Mouse (Mus musculus): Measurements from ENCODE around the gene Tssk6. TPM values are rescaled to one million over a fixed set of nuclear protein-coding genes. Genes with fewer than 3 reads are reported as not detected.

Tssk6 gene
- polyA plus RNA-seq, 1 experiment from 2014 or later: 2.5 TPM

DNA sequence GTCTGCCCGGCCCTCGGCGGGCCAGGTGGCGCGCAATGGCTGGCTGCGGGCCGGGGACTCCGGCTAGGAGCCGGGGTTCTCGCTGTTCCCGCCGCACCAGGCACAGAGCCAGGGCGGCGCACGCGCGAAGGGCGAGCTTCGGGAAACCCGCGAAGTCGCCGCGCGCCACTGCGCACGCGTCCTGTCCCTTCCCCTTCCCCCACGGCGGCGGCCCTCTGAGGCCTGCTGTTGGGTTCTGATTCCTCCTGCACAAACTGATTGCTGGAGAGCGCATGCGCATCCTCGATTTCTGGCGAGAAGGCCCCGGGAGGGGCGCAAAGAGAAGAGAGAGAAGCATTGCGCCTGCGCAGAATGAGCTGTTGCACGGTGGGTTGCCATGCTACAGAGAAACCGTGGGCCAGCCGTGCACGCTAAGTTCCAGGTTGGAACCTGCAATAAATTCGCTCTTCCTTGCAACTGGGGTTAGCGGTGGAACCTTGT, 1.1 kb downstream of the Tssk6 start:
- Histone ChIP-seq H3K9ac (ENCODE audit: low read length) (peak overlapping the region; percentile 64), H3K4me2 (ENCODE audit: low read length) (peak overlapping the region; percentile 96), H3K27ac (ENCODE audit: low read depth, low read length) (peak overlapping the region; percentile 85), H3K4me1 (ENCODE audit: control insufficient read depth, insufficient read depth, low read length) (peaks cover 16% of the 10 kb centered on the region), H3K4me3 (ENCODE audit: low read depth, low read length) (peak overlapping the region; percentile 62), H3K36me3 (ENCODE audit: control insufficient read depth, insufficient read depth, low read length) (peaks cover 13% of the 10 kb centered on the region), H3K27me3 (replicated peaks; ENCODE audit: control insufficient read depth, insufficient read depth, low read length) (no peaks in the 10 kb centered on the region), H3K9me3 (replicated peaks; ENCODE audit: control insufficient read depth, low read length) (no peaks in the 10 kb centered on the region)
- WGBS: under 1% methylated on average over 43 of the region's 45 CpGs
- DNase-seq (ENCODE audit: low spot score) (peak; percentile 100), ATAC-seq (peak; percentile 90)

DNA sequence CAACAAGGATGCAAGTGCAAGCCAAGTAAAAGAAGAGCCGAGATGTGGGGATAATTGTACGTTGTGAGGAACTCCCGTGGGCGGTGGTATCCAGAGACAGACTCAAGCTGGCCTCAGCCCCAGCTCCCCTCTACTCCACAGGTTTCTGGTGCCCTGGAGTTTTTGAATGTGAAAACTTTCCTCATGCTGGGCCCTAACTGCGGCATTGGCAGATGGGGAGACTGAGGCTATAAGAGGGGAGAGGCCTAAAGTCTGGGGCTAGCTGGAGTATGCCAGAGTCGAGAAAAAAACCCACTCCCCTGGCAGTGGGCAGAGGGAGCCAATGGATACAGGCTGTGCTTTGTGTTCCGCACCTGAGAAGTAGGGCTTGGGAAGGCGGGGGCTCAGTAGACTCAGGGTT, 2.1 kb downstream of the Tssk6 start:
- peak overlapping the region; percentile 96; the same call in 1 of the 2 replicates for H3K4me2 ChIP-seq (ENCODE audit: low read length)

DNA sequence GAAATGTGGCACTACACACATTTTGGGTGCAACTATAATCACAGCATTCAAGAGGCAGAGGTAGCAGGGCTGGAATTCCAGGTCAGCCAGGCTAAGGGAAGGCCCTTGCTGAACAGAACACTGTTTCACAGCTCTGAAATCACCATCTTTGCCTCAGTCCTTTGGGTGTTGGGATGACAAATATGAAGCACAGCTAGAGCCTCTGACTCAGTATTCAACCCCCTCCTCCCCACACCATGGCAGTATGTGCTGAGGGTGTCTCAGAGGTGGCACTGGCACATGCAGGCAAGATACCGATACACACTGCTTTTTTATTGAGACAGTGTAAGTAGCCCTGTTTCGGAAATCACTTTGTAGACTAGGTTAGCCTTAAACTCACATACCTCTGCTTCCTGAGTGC, 4.3 kb downstream of the Tssk6 start:
- ATAC-seq (no peak), DNase-seq (ENCODE audit: low spot score) (no peak)
- no peak overlapping the region for H3K4me2 ChIP-seq (ENCODE audit: low read length)
- H3K27me3 ChIP-seq (replicated peaks; ENCODE audit: control insufficient read depth, insufficient read depth, low read length): no peaks in the 10 kb centered on the region
- H3K27ac ChIP-seq (ENCODE audit: low read depth, low read length): no peak overlapping the region
- H3K36me3 ChIP-seq (ENCODE audit: control insufficient read depth, insufficient read depth, low read length): peaks cover 37% of the 10 kb centered on the region
- H3K4me3 ChIP-seq (ENCODE audit: low read depth, low read length): no peak overlapping the region
- H3K4me1 ChIP-seq (ENCODE audit: control insufficient read depth, insufficient read depth, low read length): peaks cover 8% of the 10 kb centered on the region
- no peak overlapping the region for H3K9ac ChIP-seq (ENCODE audit: low read length)
- H3K9me3 ChIP-seq (replicated peaks; ENCODE audit: control insufficient read depth, low read length): no peaks in the 10 kb centered on the region
- 93% methylated on average over 2 of the region's 2 CpGs for WGBS

More for the DNA sequence above, 2.1 kb downstream of the Tssk6 start:
- Histone ChIP-seq H3K4me1 (ENCODE audit: control insufficient read depth, insufficient read depth, low read length) (peaks cover 16% of the 10 kb centered on the region), H3K9ac (ENCODE audit: low read length) (no peak overlapping the region), H3K27ac (ENCODE audit: low read depth, low read length) (no peak overlapping the region), H3K4me3 (ENCODE audit: low read depth, low read length) (no peak overlapping the region), H3K36me3 (ENCODE audit: control insufficient read depth, insufficient read depth, low read length) (peaks cover 15% of the 10 kb centered on the region), H3K9me3 (replicated peaks; ENCODE audit: control insufficient read depth, low read length) (no peaks in the 10 kb centered on the region), H3K27me3 (replicated peaks; ENCODE audit: control insufficient read depth, insufficient read depth, low read length) (no peaks in the 10 kb centered on the region)
- ATAC-seq (no peak), DNase-seq (ENCODE audit: low spot score) (no peak)
- 80% methylated on average over 8 of the region's 8 CpGs for WGBS

DNA sequence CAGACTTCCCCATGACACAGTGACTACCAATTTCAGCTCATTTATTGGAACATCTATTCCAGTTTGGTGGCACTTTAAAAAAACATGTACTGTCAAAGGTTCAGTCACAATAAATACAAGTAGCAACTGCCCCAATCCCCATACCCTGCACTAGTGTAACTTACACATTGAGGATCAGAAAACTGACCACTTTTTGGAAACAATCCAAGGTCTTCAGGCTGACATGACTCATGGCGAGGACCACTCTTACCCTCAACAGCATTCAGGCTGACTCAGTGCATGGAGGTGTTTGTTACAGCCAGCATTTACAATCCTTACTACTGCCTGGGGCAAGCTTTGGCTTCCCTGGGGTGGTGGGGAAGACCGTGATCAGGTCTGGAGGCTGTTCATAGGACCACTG, 5.1 kb downstream of the Tssk6 start:
- Histone ChIP-seq H3K9me3 (replicated peaks; ENCODE audit: control insufficient read depth, low read length) (no peaks in the 10 kb centered on the region), H3K4me3 (ENCODE audit: low read depth, low read length) (no peak overlapping the region), H3K27me3 (replicated peaks; ENCODE audit: control insufficient read depth, insufficient read depth, low read length) (no peaks in the 10 kb centered on the region), H3K36me3 (ENCODE audit: control insufficient read depth, insufficient read depth, low read length) (peaks cover 45% of the 10 kb centered on the region), H3K27ac (ENCODE audit: low read depth, low read length) (no peak overlapping the region), H3K4me2 (ENCODE audit: low read length) (no peak overlapping the region), H3K4me1 (ENCODE audit: control insufficient read depth, insufficient read depth, low read length) (peaks cover 4% of the 10 kb centered on the region), H3K9ac (ENCODE audit: low read length) (no peak overlapping the region)
- no peak for DNase-seq (ENCODE audit: low spot score)
- ATAC-seq: no peak
- 89% methylated on average over 2 of the region's 2 CpGs for WGBS

DNA sequence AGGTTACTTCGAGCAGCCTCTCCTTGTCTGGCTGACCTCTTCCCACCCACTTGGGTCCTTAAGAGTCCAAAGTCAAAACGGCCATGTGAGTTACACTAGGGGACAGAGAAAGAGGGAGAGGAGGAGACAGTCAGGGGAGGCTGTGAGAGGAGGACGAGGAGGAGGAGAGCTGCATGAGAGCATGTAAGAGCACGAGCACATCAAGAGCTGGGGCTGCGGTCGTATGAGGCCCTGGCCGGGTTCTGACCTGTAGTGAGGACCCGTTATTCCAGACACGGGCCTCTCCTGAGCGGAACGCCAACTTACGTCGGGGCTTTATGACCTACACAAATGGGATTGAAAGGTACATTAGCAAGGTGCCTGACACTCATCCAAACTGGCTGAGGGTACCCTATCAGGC, 9.9 kb downstream of the Tssk6 start:
- H3K9me3 ChIP-seq (replicated peaks; ENCODE audit: control insufficient read depth, low read length): no peaks in the 10 kb centered on the region
- H3K9ac ChIP-seq (ENCODE audit: low read length): no peak overlapping the region
- no peaks in the 10 kb centered on the region for H3K4me1 ChIP-seq (ENCODE audit: control insufficient read depth, insufficient read depth, low read length)
- no peaks in the 10 kb centered on the region for H3K27me3 ChIP-seq (replicated peaks; ENCODE audit: control insufficient read depth, insufficient read depth, low read length)
- ATAC-seq (no peak), DNase-seq (ENCODE audit: low spot score) (no peak)
- no peak overlapping the region for H3K4me2 ChIP-seq (ENCODE audit: low read length)
- H3K4me3 ChIP-seq (ENCODE audit: low read depth, low read length): no peak overlapping the region
- 95% methylated on average over 13 of the region's 13 CpGs for WGBS
- H3K36me3 ChIP-seq (ENCODE audit: control insufficient read depth, insufficient read depth, low read length): peaks cover 90% of the 10 kb centered on the region
- no peak overlapping the region for H3K27ac ChIP-seq (ENCODE audit: low read depth, low read length)

DNA sequence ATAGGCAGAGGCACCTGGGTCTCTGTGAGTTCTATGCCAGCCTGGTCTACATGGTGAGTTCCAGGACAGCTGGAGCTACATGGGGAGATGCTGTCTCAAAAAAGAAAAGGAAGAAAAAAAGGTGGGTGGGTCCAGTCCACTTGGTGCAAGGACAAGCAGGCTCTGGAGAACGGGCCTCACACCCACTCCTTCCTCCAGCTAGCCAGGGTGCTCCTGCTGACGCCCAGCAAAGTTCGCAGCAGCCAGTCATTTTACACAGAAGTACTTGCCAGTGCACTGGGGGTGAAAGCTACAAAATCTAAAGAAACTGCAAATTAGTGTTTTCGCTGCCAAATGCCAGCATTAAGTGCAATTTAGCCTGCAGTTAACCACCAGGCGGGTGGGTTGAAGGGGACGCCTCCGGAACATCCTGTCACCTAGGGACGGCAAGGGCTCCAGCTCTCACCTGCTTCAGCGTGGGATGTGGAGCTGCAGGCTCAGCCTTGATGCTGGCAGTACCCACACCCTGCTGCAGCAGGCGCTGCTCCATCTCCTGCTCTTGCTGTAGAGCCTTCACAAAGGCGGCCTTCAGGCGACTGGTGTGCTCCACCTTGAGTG, 10.6 kb downstream of the Tssk6 start:
- Histone ChIP-seq H3K4me1 (ENCODE audit: control insufficient read depth, insufficient read depth, low read length) (no peaks in the 10 kb centered on the region), H3K9me3 (replicated peaks; ENCODE audit: control insufficient read depth, low read length) (no peaks in the 10 kb centered on the region), H3K27ac (ENCODE audit: low read depth, low read length) (no peak overlapping the region), H3K27me3 (replicated peaks; ENCODE audit: control insufficient read depth, insufficient read depth, low read length) (no peaks in the 10 kb centered on the region), H3K4me3 (ENCODE audit: low read depth, low read length) (no peak overlapping the region), H3K9ac (ENCODE audit: low read length) (no peak overlapping the region), H3K4me2 (ENCODE audit: low read length) (no peak overlapping the region), H3K36me3 (ENCODE audit: control insufficient read depth, insufficient read depth, low read length) (peaks cover 92% of the 10 kb centered on the region)
- ATAC-seq (no peak), DNase-seq (ENCODE audit: low spot score) (no peak)
- WGBS: 90% methylated on average over 12 of the region's 12 CpGs

DNA sequence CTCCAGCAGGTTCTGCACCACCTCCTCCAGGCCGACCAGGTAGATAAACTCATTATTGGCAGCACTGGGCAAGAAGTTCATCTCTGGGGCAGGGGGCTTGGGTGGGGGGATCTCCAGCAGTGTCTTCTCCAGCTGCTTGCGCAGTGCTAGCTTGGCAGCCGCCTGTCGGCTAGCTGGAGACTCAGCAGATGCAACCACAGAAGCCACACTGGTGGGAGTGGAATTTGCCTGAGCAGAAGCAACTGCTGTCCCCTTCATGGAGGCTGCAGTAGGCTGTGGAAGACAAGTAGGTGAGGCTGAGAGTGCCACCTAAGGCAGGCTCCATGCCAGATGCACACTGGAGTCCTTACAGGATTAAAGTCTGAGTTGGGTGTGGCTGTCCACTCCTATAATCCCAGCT, 12.5 kb downstream of the Tssk6 start:
- DNase-seq (ENCODE audit: low spot score) (no peak), ATAC-seq (no peak)
- Histone ChIP-seq H3K9ac (ENCODE audit: low read length) (no peak overlapping the region), H3K9me3 (replicated peaks; ENCODE audit: control insufficient read depth, low read length) (no peaks in the 10 kb centered on the region), H3K36me3 (ENCODE audit: control insufficient read depth, insufficient read depth, low read length) (peaks cover 79% of the 10 kb centered on the region), H3K4me2 (ENCODE audit: low read length) (no peak overlapping the region), H3K4me1 (ENCODE audit: control insufficient read depth, insufficient read depth, low read length) (no peaks in the 10 kb centered on the region), H3K27me3 (replicated peaks; ENCODE audit: control insufficient read depth, insufficient read depth, low read length) (no peaks in the 10 kb centered on the region), H3K27ac (ENCODE audit: low read depth, low read length) (no peak overlapping the region), H3K4me3 (ENCODE audit: low read depth, low read length) (no peak overlapping the region)
- WGBS: 90% methylated on average over 4 of the region's 4 CpGs

DNA sequence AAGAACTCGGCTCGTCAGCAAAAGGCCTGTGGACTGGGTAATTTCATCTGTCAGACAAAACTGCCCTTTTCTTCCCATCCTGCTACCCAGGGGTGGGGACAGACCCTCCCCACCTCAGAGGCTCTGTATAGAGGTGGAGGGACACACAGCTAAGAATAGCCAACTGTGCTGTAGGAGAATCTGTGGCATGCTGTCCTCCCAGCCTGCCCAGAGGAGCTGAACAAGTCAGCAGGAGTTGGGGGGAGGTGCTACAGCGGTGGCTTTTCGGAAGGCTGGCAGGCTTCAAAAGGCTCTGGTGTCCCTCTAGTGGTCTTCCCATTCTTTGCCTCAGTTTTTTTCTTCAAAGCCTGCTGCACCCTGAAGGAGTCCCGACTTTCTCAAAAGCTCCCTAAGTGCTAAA, 13.8 kb downstream of the Tssk6 start:
- Histone ChIP-seq H3K9me3 (replicated peaks; ENCODE audit: control insufficient read depth, low read length) (no peaks in the 10 kb centered on the region), H3K9ac (ENCODE audit: low read length) (no peak overlapping the region), H3K36me3 (ENCODE audit: control insufficient read depth, insufficient read depth, low read length) (peaks cover 67% of the 10 kb centered on the region), H3K4me3 (ENCODE audit: low read depth, low read length) (no peak overlapping the region), H3K4me2 (ENCODE audit: low read length) (no peak overlapping the region), H3K4me1 (ENCODE audit: control insufficient read depth, insufficient read depth, low read length) (peaks cover 6% of the 10 kb centered on the region; the same call in 1 of the 2 replicates), H3K27ac (ENCODE audit: low read depth, low read length) (no peak overlapping the region), H3K27me3 (replicated peaks; ENCODE audit: control insufficient read depth, insufficient read depth, low read length) (no peaks in the 10 kb centered on the region)
- ATAC-seq (no peak), DNase-seq (ENCODE audit: low spot score) (peak; percentile 58)
- 32% methylated on average over 5 of the region's 5 CpGs for WGBS

DNA sequence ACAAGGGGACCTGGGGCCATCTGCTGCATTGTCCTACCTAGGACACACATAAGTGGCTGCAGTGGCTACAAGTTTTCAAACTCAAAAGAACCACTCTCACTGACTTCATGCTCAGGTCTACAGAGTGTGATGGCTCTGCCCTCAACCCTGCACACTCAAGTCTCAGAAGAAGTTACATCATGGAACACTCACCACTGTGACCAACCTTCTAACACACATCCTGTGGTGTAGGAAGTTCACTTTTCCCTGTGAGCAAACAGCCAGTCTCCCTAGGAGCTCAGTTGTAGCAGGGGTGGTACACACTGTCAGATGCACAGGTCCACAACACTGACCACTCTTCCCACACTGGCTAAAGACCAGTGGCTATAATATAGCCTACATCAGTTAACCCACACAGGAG, 16.5 kb downstream of the Tssk6 start:
- Histone ChIP-seq H3K9ac (ENCODE audit: low read length) (no peak overlapping the region), H3K9me3 (replicated peaks; ENCODE audit: control insufficient read depth, low read length) (no peaks in the 10 kb centered on the region), H3K4me3 (ENCODE audit: low read depth, low read length) (no peak overlapping the region), H3K27me3 (replicated peaks; ENCODE audit: control insufficient read depth, insufficient read depth, low read length) (no peaks in the 10 kb centered on the region), H3K4me1 (ENCODE audit: control insufficient read depth, insufficient read depth, low read length) (peaks cover 6% of the 10 kb centered on the region; the same call in 1 of the 2 replicates), H3K36me3 (ENCODE audit: control insufficient read depth, insufficient read depth, low read length) (peaks cover 39% of the 10 kb centered on the region), H3K4me2 (ENCODE audit: low read length) (no peak overlapping the region), H3K27ac (ENCODE audit: low read depth, low read length) (no peak overlapping the region)
- ATAC-seq: no peak; the same call in 1 of the 2 replicates
- no peak for DNase-seq (ENCODE audit: low spot score)
